In the genomic region with DNA sequence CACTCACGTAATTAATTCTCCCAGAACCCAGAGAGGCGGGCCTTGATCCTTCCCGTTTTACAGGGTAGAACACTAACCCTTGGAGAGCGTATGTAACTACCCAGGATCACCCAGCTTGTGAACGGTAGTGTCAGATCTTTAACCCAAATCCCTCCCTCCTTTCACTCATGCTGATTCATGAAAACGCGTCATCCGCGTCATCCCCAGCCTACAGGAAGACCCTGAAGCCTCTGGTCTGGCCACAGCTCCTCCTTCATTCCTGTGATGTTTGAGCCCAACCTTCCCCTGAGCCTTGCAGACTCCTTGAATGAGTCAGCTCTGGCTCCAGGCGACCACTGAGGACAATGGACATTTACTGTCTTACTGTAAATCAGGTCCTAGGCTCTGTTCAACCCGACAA, we compare ENCODE assay signal across 9 mouse cellular contexts. TPM values are rescaled to one million over a fixed set of nuclear protein-coding genes. Genes with fewer than 3 reads are reported as not detected.
A peak's percentile ranks its signal among the peaks of the same experiment; 100 is the strongest.
DNase-seq lines count a peak whose midpoint lies in the region; ATAC-seq and TF ChIP-seq lines count a peak whose summit lies in the region.
"Had no signal": no experiment of that assay in that cellular context is flagged by ENCODE, and none has a peak within 500 bp of the region (broad histone marks: within the 10 kb centered on the region; RNA-seq: fewer than 3 reads in every experiment).

No protein-coding gene starts in this region.

- H3K36me3 ChIP-seq in kidney, embryonic 16.5 days (ENCODE audit: insufficient read depth, low read length), result no peaks in the 10 kb centered on the region
- H3K36me3 ChIP-seq in kidney, embryonic 14.5 days (ENCODE audit: control insufficient read depth, insufficient read depth, low read length), result no peaks in the 10 kb centered on the region
- H3K36me3 ChIP-seq in thymus, adult 2 months (ENCODE audit: control insufficient read depth, insufficient read depth, low read length), result no peaks in the 10 kb centered on the region
- H3K36me3 ChIP-seq in hindbrain, embryonic 14.5 days (replicated peaks; ENCODE audit: control insufficient read depth, insufficient read depth), result no peaks in the 10 kb centered on the region
- H3K36me3 ChIP-seq: limb, embryonic 15.5 days had no signal

- no peak overlapping the region for H3K9ac ChIP-seq in kidney, embryonic 16.5 days (replicated peaks; ENCODE audit: low read length)
- no peak overlapping the region for H3K9ac ChIP-seq in kidney, embryonic 14.5 days (ENCODE audit: low read depth, low read length)
- H3K9ac ChIP-seq in hindbrain, embryonic 14.5 days, result no peak overlapping the region
- H3K9ac ChIP-seq: limb, embryonic 15.5 days had no signal

- no peaks in the 10 kb centered on the region for H3K9me3 ChIP-seq in kidney, embryonic 16.5 days (ENCODE audit: low read length)
- no peaks in the 10 kb centered on the region for H3K9me3 ChIP-seq in kidney, embryonic 14.5 days (ENCODE audit: control insufficient read depth, low read length)
- no peaks in the 10 kb centered on the region for H3K9me3 ChIP-seq in hindbrain, embryonic 14.5 days (ENCODE audit: control insufficient read depth, low read length)
- H3K9me3 ChIP-seq: limb, embryonic 15.5 days had no signal

- H3K27me3 ChIP-seq in kidney, embryonic 16.5 days (ENCODE audit: insufficient read depth, low read length), result peaks cover 30% of the 10 kb centered on the region; the same call in 1 of the 2 replicates
- H3K27me3 ChIP-seq in kidney, embryonic 14.5 days (ENCODE audit: control insufficient read depth, insufficient read depth, low read length), result peaks cover 9% of the 10 kb centered on the region; the same call in 1 of the 2 replicates
- no peaks in the 10 kb centered on the region for H3K27me3 ChIP-seq in thymus, adult 2 months (ENCODE audit: control insufficient read depth, insufficient read depth, low read length)
- H3K27me3 ChIP-seq in hindbrain, embryonic 14.5 days (ENCODE audit: control insufficient read depth, insufficient read depth, low read length), result 0 out of 2 replicates have a peak, but pooled peaks cover 6% of the 10 kb centered on the region

- no peak overlapping the region for H3K27ac ChIP-seq in kidney, embryonic 16.5 days (ENCODE audit: low read length)
- no peak overlapping the region for H3K27ac ChIP-seq in kidney, embryonic 14.5 days (ENCODE audit: low read depth, low read length)
- no peak overlapping the region for H3K27ac ChIP-seq in thymus, adult 2 months (ENCODE audit: control insufficient read depth, insufficient read depth, low read length)
- H3K27ac ChIP-seq in hindbrain, embryonic 14.5 days, result no peak overlapping the region
- H3K27ac ChIP-seq: limb, embryonic 15.5 days had no signal

- TF ChIP-seq POLR2A in thymus, adult 2 months (IDR thresholded peaks at IDR 0.05; ENCODE audit: control insufficient read depth, extremely low read depth, insufficient read depth, low read length, poor library complexity), result no peak

- H3K4me2 ChIP-seq in kidney, embryonic 16.5 days (replicated peaks; ENCODE audit: low read depth, low read length), result no peak overlapping the region
- no peak overlapping the region for H3K4me2 ChIP-seq in kidney, embryonic 14.5 days (replicated peaks; ENCODE audit: low read depth, low read length)
- H3K4me2 ChIP-seq in hindbrain, embryonic 14.5 days (replicated peaks), result no peak overlapping the region
- H3K4me2 ChIP-seq: limb, embryonic 15.5 days had no signal

- no peak for TF ChIP-seq CTCF in thymus, adult 2 months (IDR thresholded peaks at IDR 0.05; ENCODE audit: borderline replicate concordance, control insufficient read depth, extremely low read depth, insufficient read depth, low read length, poor library complexity)

- peak; percentile 42; the same call in 1 of the 2 replicates for ATAC-seq in kidney, embryonic 16.5 days (ENCODE audit: low FRiP score, low TSS enrichment)
- ATAC-seq in kidney, embryonic 14.5 days (ENCODE audit: low FRiP score, low TSS enrichment), result no peak
- ATAC-seq in hindbrain, embryonic 14.5 days (ENCODE audit: low FRiP score), result no peak
- no peak for ATAC-seq in inflammation-experienced regulatory T-cells, adult 6 months

- peak; percentile 37 for DNase-seq in MN1 (ENCODE audit: low spot score)
- DNase-seq in c-Kit-positive CD71-negative TER-119-negative erythroid progenitor cells, embryonic 14.5 days (ENCODE audit: low read depth), result peak; percentile 44
- peak; percentile 29 for DNase-seq in thymus, adult 2 months
- DNase-seq in hindbrain, embryonic 14.5 days (ENCODE audit: low spot score), result no peak
- no peak for DNase-seq in lung, postnatal 25 days (ENCODE audit: low spot score)

- H3K4me3 ChIP-seq in kidney, embryonic 16.5 days (ENCODE audit: low read length), result no peak overlapping the region
- H3K4me3 ChIP-seq in kidney, embryonic 14.5 days (ENCODE audit: low read length), result no peak overlapping the region
- no peak overlapping the region for H3K4me3 ChIP-seq in thymus, adult 2 months (ENCODE audit: control insufficient read depth, insufficient read depth, low read length)
- no peak overlapping the region for H3K4me3 ChIP-seq in hindbrain, embryonic 14.5 days (replicated peaks; ENCODE audit: low read length)
- H3K4me3 ChIP-seq: limb, embryonic 15.5 days had no signal

- peaks cover 18% of the 10 kb centered on the region for H3K4me1 ChIP-seq in kidney, embryonic 16.5 days (ENCODE audit: insufficient read depth, low read length)
- peaks cover 18% of the 10 kb centered on the region for H3K4me1 ChIP-seq in kidney, embryonic 14.5 days (ENCODE audit: control insufficient read depth, insufficient read depth, low read length)
- H3K4me1 ChIP-seq in thymus, adult 2 months (replicated peaks; ENCODE audit: control insufficient read depth, insufficient read depth, low read length), result peaks cover 11% of the 10 kb centered on the region
- H3K4me1 ChIP-seq in hindbrain, embryonic 14.5 days (replicated peaks; ENCODE audit: control insufficient read depth, insufficient read depth, low read length), result peaks cover 24% of the 10 kb centered on the region

- WGBS in kidney, embryonic 16.5 days, result 46% methylated on average over 11 of the region's 11 CpGs
- WGBS in kidney, embryonic 14.5 days, result 51% methylated on average over 11 of the region's 11 CpGs
- 17% methylated on average over 11 of the region's 11 CpGs for WGBS in thymus, adult 2 months
- 68% methylated on average over 11 of the region's 11 CpGs for WGBS in hindbrain, embryonic 14.5 days

RNA-seq across cellular contexts. Expression of a gene that starts 49.8 kb away (rescaled TPM):
- 26.0 and 30.8 TPM in 2 replicates for polyA plus RNA-seq in kidney, embryonic 16.5 days (2015; fragmentation: Nextera tagmentation; extraction: Ambion mirVana)
- 29.6 and 33.7 TPM in 2 replicates for polyA plus RNA-seq in kidney, embryonic 14.5 days (2014; fragmentation: Nextera tagmentation; extraction: Ambion mirVana)
- polyA plus RNA-seq in thymus, adult 2 months (2012; rRNA removed), result 205 and 254 TPM in 2 replicates
- polyA plus RNA-seq in hindbrain, embryonic 14.5 days (2014; fragmentation: Nextera tagmentation; extraction: Ambion mirVana), result 22.4 and 23.9 TPM in 2 replicates
- polyA plus RNA-seq in inflammation-experienced regulatory T-cells, adult 6 months (2017; shearing (Covaris generic)), result 10 to 100 TPM; 24.8 to 36.7 (median 29.8) TPM

Comparison
In these comparisons a context has a peak if more than half of its experiments do, and no peak if none do; other contexts are left out.
1. DNase-seq: peak in MN1 (single experiment), c-Kit-positive CD71-negative TER-119-negative erythroid progenitor cells, embryonic 14.5 days (single experiment) and thymus, adult 2 months (single experiment); none in hindbrain, embryonic 14.5 days (single experiment) and lung, postnatal 25 days (single experiment).